Mouse (Mus musculus): ENCODE data around the gene H2-Ab1.

DNA sequence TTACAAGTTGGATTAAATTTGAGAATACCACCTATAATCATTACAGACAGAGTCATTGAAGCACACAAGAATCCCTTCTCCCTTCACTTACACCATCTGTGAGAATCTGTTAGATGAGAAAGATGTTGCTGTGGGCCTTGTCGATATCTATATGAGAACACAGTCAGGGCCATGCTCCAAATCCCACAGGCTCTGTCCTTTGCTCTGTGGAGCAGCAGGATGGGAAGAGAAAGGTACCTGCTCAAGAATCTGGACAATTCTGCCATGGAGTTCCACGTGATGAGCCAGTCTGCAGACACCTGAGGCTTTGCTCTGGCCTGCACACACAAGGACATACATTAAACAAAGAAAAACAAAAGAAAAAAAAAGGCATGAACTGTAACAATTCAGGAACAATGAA lies 59.2 kb downstream of the H2-Ab1 start:
- no peak for TF ChIP-seq TCF12 (IDR thresholded peaks at IDR 0.05; ENCODE audit: insufficient read depth, poor library complexity, severe bottlenecking)
- TF ChIP-seq POLR2A (IDR thresholded peaks at IDR 0.05; ENCODE audit: insufficient read length, low read depth): no peak
- TF ChIP-seq POLR2AphosphoS2 (IDR thresholded peaks at IDR 0.05; ENCODE audit: insufficient read length, low read depth): no peak
- no peak for TF ChIP-seq MAX (IDR thresholded peaks at IDR 0.05; ENCODE audit: low read depth)
- no peak for TF ChIP-seq MYOG (IDR thresholded peaks at IDR 0.05; ENCODE audit: control insufficient read depth in 1 of 3, insufficient read depth in 1 of 3, insufficient read length in 2 of 3, low read depth in 2 of 3)
- no peak for TF ChIP-seq TCF3 (IDR thresholded peaks at IDR 0.05; ENCODE audit: insufficient read length, low read depth)
- no peak for TF ChIP-seq E2F4 (IDR thresholded peaks at IDR 0.05; ENCODE audit: insufficient read depth)
- no peak for TF ChIP-seq MYOD1 (IDR thresholded peaks at IDR 0.05; ENCODE audit: control insufficient read depth in 1 of 3, insufficient read length in 2 of 3, low read depth in 2 of 3)

Data from myocyte (in vitro differentiated cells).